Mouse (Mus musculus): ENCODE measurements at regions not wholly inside any gene's neighbourhood (a gene's known extent, or its start where the extent isn't known, plus 50 kb on each side); places are given as distances from the start of the nearest gene placed in this dataset.

DNA sequence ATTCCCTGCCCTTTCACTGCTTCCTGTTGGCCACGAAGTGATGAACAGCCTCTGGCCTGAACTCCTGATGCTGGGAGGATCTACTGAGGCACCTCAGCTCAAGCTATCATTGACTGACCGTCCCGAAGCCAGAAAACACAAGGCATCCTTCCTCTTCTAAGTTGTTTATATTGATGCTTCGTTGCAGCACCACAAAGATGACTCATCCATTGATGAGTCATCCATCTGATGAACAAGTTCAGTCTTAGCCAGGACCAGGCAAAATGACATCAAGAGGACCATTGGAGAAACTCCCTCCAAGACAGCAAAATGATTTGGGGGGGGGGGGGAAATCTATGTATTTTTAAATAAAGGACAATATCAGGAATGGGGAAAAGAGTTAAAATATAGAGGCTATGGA, 144.5 kb downstream of the Rab28 start:
- no peak for DNase-seq

DNA sequence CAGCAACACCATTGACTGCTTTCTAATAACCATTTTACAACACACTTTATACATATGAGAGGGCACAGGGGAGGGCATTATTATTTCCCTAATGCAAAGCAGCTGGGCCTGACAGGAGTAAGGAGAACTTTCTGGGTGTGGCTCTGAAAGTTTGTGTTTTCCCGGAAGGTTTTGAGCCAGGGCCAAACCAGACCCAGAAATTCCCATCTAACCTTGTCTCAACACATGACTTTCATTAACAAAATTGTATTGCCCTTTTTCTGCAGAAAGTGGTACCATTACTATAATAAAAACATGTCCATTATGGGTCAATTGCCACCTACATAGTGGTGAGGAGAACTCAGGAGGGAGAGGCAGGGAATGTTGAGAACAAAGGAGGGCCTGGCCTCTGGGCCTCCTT, 145.7 kb downstream of the Rab28 start:
- DNase-seq = no peak

DNA sequence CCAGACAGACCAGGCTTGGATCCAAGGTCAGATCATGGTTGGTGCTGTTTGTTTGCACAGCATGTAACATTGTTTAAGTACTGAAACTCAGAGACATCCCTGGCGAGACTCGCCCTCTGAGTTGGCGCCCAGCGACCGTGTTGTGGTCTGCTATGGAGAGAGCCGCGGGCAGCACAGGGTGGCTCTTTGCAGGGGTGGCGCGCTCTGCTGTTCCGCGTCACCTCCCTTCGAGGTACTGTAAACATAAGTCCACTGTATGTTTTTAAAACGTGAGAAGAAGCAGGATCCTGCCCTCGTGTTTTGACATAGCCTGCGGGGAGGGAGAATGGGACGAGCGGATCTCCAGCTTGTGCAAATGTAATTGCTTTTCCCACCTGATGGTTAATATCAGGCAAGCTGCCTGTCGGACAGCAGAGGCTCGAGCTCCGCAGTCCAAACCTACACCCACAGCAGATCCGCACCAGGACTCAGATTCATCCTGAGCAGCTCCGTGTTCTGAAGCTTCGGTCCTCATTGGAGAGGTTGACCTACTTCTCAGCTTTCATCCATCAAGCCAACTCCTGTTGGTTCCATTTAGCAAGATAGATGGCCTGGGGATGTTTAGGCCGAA, 151.2 kb downstream of the Rab28 start:
- no peak for DNase-seq

DNA sequence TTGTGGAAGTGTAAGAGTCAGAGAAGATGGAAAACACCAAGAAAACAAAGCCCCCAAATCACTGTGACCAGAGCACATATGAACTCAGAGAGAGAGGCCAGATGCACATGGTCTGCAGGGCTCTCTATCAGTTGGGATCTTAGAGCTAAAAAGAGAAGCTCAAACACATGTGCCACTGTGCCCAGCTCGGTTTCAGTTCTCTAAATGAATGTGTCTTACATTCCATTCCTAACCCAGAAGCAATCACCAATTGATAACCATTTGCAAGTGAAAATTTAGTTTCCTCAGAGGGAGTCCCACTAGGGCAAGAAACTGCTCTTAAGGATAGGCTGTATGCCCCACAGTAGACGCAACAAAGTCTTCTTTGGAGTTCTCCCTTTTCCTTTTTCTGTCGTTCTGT, 153.6 kb downstream of the Rab28 start:
- no peak for DNase-seq

DNA sequence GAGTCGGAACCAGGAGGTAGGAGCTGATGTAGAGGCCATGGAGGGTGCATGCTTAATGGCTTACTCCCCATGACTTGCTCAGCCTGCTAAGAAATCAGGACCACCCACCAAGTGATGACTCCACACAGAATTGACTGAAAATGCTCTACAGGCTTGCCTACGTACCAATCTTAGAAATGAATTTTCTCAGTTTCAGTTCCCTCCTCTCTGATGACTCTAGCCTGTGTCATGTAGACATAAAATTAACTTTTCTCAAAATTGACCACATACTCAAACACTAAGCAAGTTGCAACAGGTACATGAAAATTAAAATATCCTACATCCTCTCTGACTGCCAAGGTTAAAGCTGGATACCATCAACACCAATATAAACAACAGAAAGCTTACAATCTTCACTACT, 157.9 kb downstream of the Rab28 start:
- DNase-seq = no peak

DNA sequence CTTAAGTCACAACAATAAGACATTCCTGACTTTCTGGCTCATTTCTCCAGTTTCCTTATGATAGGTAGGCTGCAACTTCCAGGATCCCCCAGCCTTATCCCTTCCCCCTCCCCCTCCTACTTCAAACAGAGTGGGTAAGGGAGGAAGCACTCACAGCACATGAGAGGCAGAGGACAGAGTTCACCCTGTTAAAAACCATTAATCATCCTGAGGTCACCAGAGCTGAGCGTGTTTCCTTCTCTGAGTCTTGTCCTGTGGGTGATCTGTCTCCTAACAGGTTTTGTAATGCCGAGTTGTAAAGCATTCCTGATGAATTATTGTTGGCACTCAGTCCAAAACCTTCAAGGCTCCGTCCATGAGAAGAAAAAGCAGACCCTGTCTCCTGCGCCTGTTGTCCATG, 161.0 kb downstream of the Rab28 start:
- DNase-seq = peak; percentile 5

DNA sequence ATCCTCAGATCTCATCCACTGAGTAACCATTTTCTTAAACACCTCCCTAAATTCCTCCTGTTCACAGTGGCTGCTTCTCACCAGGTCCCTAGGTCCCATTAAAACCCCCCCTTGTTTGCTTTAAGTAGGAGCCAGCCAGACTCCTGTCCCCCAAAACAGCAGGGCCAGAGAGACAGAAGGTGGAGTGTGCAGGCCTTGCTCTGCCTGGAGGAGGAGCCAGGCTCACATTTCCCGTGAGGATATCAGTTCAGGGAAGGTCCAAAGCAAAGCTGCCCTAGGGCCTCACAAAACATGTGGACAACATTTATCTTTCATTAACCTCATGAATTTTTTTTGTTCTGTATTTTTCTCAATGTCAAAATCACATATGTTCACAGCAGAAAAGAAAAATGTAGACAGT, 167.2 kb downstream of the Rab28 start:
- no peak for DNase-seq

DNA sequence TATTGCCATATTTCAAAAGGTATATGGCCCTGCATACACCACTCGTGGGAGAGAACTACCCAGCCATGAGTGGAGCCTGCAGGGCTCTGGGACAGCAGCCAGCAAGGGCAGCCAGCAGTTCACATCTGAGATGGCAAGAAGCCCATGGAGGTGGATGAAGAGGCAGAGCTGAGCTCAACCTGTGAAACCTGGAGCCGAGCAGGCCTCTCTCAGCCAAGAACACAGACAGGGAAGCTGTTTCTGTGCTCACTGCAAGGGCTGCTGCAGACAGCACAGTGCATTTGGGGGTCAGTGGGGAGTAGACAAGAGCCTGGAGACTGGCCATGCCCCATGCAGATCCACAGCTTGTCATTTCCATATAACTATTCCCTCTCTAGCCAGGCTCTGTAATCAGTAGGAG, 173.4 kb downstream of the Rab28 start:
- DNase-seq = no peak

Measured in adrenal gland, postnatal 14 days (tissue).